Mouse (Mus musculus) CD8-positive naive resting alpha-beta T cell, adult 2 months (primary cell): ENCODE measurements around the gene Cep162.

Experiments
- DNase-seq, 2 experiments: peaks; one replicate each; pipeline ENCODE4 v3.0.0; 2022; ENCODE audit warnings: low read depth in 2 of 2, low spot score in 2 of 2

The Cep162 gene

DNA sequence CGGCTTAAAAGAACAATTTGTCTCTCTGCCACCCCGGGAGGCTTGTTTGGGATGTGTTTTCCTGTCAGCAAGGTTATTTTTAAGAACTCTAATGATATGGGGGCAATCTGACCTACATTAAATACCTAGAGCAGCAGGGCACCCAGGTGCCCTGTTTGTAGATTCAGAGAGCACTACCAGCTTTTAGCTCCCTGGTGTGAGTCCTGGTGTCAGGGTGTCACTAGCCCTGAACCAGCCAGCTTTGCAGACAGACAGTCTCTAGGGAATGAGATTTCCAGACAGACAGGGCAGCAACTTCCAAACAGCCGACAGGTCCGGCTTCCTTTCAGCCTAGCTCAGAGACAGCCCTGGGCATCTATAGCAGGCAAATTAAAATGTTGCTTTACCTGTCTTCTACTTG lies 92.8 kb downstream of the Cep162 start:
- DNase-seq: no peak

DNA sequence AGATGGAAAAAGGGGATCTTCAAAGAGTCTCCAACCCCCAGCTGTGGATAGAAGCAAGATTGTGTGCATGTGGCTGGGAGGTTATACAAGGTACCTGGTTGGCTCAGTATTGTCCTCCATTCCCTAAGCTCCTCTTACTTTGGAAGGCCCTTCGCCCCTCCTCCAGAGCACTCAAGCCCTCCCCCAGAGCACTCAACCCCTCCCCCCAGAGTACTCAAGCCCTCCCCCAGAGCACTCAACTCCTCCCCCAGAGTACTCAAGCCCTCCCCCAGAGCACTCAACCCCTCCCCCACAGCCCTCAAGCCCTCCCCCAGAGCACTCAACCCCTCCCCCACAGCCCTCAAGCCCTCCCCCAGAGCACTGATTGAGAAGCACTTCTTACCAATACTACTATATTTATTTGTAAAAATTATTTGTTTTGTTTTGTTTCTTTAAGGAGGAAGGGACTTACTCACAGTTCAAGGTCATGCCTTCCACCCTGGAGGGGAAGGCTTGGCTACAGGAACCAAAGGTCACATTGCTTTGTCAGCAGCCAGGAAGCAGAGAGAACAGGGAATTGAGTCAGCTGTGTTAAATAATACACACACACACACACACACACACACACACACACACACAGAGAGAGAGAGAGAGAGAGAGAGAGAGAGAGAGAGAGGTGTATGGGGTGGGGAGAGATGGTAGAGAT lies 102.6 kb downstream of the Cep162 start:
- DNase-seq: no peak

DNA sequence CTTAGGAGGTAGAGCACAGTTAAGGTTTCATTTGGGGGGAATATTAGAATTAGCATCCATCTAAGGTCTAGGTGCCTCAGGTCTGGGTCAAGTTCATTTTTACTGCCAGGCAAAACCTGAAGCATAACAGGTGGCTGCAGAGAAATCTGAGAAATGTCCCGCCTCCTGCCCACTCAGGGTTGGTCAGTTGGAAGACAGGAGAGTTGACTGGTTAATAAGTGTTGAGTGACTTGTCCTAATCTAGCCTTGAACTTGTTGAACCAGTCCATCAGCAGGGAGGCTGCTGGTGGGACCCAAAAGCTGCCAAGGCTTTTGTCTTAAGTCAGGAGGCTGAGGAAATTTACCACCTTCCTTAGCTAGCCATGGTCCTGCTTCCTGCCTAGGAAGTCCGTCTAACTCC lies 107.4 kb downstream of the Cep162 start:
- DNase-seq: no peak

DNA sequence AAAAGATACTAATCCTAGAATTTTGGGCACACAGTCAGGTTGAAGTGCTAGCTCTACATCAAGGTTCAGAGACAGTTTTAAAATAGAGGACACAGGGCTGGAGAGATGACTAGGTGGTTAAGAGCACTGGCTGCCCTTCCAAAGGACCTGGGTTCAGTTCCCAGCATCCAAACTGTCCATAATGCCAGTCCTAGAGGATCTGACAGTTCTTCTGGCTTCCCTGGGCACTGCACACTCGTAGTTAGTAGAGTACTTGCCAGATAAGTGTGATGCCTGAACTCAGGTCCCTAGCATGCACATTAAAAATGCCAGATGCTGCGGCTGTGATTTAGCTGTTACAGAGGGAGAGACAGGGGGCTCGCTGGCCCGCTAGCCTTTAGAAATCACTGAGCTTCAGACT lies 108.9 kb downstream of the Cep162 start:
- no peak for DNase-seq

DNA sequence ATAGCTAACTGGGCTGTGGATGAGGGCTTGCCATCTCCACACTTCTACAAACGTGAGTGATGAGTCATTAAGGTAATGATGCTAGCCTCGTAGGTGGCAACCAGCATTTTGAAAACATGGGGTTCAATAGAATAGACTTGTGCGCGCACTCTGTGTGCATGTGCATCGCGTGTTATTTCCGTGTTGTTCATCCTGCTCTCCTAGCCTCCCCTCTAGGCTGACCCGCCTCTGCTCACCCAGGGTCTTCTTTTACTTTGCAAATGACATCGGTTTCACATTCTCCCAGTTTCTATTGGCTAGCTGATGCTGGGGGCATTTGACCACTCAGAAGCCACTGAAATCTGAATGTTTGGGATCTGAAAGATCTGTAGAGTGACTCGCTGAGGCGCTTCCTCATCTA lies 109.7 kb downstream of the Cep162 start:
- no peak for DNase-seq

DNA sequence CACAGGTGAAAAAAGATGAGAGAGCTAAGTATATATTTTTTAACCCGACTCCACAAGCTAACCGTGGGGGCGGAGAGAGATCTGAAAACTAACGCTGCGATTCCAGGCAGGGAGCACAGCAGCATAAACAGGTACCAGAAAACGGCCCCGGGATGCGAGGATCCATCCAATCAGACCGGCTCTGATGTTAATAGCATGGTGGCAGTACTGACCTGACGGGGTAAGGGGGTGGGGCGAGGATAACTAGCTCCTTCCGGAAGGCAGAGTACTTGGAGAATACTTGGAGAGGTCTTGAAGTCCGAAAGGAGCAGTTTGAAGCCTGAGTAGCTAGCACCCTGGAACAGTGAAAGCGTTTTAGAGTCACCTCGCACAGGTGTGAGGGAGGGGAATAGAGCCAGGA lies 110.2 kb downstream of the Cep162 start:
- no peak for DNase-seq

DNA sequence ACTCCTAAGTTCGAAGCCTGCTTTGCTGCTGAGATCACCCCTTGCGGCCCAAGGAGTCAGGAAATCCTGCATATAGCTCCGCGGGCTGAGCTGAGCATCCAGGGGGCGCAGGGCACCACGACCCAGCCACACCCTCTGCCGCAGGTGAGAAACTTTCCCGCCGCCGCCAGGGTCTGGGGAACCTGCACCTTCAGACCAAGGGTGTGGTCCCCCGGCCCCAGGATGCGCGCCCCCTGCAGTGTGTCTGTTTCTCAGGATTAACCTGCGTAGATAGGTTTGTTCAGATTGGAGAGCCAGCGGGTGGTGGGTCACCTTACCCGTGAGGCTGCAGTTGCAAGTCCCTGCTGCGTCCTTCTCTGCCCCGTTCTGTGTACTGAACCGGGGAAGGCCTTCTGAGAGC lies 110.8 kb downstream of the Cep162 start:
- no peak for DNase-seq

DNA sequence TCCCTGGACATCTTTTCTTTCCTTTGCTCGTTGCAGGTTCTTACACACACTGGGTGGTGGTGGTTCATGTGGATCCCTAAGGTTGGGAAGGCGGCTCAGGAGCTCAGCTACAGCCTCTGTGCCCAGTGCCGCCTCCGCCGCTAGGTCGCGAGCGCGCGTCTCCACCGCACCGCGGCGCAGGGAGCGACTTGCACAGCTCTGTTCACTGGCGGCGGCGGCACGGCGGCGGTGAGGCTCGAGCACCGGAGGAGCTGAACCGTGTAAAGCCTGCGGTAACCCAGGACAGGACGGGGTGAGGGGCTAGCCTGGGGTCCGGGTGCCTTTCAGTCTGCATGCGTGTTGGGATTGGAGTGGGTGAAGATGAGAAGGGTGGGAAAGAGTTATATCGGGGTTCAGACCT lies 111.2 kb downstream of the Cep162 start, which contains the start of gene Mrap2:
TSS of gene Mrap2 (plus strand) at position 201 of the 400 bp plus-strand sequence.
- no peak for DNase-seq

DNA sequence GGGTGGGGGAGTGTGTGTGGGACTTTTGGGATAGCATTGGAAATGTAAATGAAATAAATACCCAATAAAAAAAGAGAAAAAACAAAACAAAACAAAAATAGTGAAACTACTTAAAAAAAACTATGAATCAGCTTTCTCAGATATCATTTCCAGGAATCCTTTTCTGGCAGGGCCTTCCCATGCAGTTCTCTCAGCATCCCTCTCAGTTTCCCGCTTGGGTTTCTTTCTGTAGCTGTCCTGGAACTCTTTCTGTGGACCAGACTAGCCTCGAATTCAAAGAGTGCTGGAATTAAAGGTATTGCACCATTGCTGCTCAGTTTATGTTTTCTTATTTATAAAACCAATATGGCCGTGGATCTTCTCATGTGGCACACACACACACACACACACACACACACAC lies 112.3 kb downstream of the Cep162 start:
- DNase-seq: no peak
